Mouse (Mus musculus) CD8-positive naive resting alpha-beta T cell, adult 57 days (primary cell): ENCODE data around the gene Ldhal6b. TPM values are rescaled to one million over a fixed set of nuclear protein-coding genes. Genes with fewer than 3 reads are reported as not detected.

ENCODE experiments used
- total RNA-seq: library from RNA; stranded (reverse); gene quantifications from one replicate; pipeline ENCODE4 v1.2.4, GENCODE M21; 2023

Gene Ldhal6b
- 2.5 TPM for total RNA-seq

DNA sequence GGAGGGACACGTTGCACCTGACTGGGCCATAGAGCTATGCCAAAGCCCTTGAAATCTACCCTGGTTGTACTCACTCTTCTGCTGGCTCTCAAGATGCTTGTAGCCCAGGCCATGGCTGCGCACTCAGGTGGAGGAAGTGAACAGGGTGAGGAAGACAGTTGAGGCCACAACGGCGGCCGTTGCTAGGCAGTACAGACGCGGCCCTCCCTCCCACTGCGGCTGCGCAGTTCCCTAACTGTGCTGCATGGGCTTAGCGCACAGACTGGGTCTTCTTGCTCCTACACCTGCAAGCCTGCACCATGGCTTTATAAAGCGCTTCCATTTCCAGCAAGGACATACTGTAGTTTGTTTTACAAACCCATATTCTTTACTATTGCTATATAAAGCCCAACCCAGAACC lies at the start of gene Ldhal6b:
Gene Ldhal6b (minus strand): TSS at position 223 of the 400 bp plus-strand sequence.

DNA sequence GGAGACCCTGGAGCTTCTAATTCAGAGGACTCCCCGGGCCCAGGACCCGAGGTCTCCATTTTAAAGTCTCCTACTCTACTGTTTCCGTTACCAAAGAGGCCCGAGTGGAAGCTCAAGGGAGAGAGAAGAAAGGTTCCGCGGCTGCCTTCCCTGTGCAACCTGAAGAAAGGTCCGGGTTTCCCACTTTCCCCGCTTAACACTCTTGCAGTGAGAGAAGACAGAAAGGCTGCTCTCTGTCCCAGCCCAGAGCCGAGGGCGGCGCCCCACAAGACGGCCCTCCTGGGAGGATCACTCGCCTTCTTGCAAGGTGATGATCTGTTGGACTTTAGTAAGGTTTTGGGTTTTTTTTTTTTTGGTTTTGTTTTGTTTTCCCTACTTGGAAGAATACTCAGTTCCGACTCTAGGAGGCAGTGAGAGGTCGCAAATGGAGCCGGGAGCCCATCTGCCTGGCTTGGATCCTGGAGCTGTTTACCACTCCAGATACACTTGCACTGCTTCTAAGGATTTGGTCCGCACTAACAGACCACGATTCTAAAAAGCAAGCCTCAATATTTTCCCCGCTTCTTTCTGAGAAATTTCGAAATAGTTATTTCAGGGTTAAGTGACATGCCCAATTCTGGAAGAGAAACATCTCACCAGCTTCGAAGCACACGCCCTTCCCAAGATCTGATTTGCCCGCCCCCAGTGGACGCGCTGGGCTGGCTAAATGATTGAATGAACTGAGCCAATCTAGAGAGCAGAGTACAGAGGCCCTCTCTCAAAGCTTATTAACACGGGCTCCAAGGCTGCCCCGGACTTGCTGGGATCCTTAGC lies 21.8 kb upstream of the Ldhal6b start, which contains the start of gene Tmem242:
Gene Tmem242 (minus strand): TSS at position 101 of the 813 bp plus-strand sequence.

Other genes starting within 250 kb of the Ldhal6b start
- 28.4 TPM for gene Tmem242, start 21.5 kb upstream of the Ldhal6b start, total RNA-seq
- gene Zdhhc14, start 73.8 kb upstream of the Ldhal6b start, total RNA-seq, result 5.0 TPM